Mouse (Mus musculus): Measurements from ENCODE around the gene Drg2.
"Not testable (repeated sequence)": the region's sequence is repeated elsewhere in the genome, so short reads cannot be mapped to it uniquely, and the experiment has no call there.

Gene Drg2

DNA sequence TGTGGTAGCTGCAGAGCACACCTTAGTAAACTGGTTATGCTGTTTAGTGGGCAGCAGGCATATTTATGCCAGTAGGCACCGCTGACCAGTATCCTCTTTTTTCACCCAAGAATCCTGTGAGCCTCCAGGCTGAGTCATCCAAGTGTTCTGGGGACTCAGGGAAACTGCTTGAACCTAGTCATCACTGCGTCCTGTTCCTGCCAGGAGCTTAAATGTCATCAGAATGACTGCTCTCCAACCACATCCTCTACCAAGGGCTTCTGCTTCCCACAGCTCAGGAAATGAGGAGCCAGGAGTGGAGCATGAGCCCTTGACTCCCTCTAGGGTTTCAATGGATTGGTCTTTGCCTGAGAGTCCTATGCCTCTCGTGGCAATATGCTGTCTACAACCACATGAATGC lies 17.8 kb upstream of the Drg2 start:
- no peaks in the 10 kb centered on the region for H3K27me3 ChIP-seq (ENCODE audit: control insufficient read depth, insufficient read depth, low read length, poor library complexity, severe bottlenecking)
- DNase-seq (ENCODE audit: low read depth, low spot score) = no peak
- H3K36me3 ChIP-seq (ENCODE audit: control insufficient read depth, insufficient read depth, low read length, poor library complexity, severe bottlenecking) = peaks cover 10% of the 10 kb centered on the region; the same call in 1 of the 2 replicates

DNA sequence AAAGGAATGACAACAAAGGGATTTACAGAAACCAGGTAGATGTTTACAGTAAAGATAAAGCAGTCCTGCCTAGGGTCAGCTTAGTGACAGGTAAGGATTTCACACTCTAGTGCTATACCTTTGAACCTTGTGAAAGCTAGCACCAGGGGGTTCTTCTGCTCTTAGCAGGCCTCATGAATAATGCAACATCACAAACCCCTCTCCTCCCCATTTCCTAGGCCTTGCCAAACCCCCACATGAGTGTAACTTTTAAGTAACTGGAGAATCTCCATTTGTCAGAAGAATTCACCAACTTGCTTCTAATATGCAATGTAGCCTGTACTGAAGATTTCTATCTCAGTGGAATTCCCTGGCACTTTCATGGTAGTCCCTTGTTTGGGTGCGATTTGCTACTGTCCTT lies 14.8 kb upstream of the Drg2 start:
- not testable (repeated sequence) for DNase-seq (ENCODE audit: low read depth, low spot score); H3K36me3 ChIP-seq (ENCODE audit: control insufficient read depth, insufficient read depth, low read length, poor library complexity, severe bottlenecking); H3K27me3 ChIP-seq (ENCODE audit: control insufficient read depth, insufficient read depth, low read length, poor library complexity, severe bottlenecking)

DNA sequence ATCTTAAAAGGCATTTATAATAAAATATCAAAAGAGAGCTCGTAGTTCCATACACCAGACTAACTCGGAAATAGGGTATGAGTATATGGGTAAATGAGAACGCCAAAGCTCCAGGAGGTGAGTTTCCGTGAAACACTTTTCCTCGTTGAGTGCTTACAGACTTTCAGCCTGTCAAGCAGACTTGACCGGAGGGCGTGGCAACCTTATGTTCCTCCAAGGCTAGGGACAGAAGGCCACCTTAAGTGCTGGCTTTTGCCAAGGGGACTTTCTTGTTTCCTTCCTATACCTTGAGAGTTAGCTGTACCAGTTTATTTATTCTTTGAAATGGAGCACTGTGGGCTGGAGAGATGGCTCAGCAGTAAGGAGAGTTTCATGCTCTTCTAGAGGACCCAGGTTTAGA lies 14.2 kb upstream of the Drg2 start:
- Histone ChIP-seq H3K36me3 (ENCODE audit: control insufficient read depth, insufficient read depth, low read length, poor library complexity, severe bottlenecking) (peaks cover 9% of the 10 kb centered on the region; the same call in 1 of the 2 replicates), H3K27me3 (ENCODE audit: control insufficient read depth, insufficient read depth, low read length, poor library complexity, severe bottlenecking) (no peaks in the 10 kb centered on the region)
- no peak for DNase-seq (ENCODE audit: low read depth, low spot score)

DNA sequence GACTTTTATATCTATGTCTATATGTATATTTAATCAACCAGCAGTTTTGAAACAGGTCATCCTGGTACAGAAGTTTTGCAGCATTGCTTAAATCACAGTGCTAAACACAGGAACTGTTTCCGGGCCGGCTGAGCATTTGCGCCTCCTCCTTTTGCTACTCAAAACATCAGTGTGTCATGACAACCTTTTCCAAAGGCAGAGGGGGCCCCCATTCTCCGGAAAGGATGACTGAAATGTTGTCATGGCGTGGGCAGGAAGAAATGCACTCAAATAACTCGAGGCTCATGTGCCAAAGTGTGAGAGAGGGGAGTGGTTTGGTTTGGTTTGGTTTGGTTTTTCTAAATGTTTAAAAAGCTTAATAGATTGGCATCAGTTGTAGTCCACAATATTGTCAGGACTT lies 11.5 kb upstream of the Drg2 start:
- no peak for DNase-seq (ENCODE audit: low read depth, low spot score)

DNA sequence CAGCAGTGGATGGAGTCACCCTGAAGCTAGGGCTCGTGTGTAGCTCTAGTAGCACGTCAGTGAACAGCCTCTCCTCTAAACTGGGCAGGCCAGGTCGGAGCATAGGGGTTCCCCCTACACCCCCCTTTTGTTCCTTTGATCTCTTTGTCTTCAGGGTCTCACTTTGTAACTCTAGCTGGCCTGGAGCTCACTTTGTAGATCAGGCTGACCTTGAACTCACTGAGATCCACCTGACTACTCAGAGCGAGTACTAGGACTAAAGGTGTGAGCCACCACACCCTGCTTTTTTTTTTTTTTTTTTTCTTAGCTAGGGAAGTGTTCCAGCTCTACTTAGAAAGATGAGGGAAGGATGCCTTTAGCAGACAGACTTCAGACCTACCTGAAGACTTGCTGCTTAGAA lies 10.4 kb upstream of the Drg2 start:
- no peak for DNase-seq (ENCODE audit: low read depth, low spot score)
- H3K27me3 ChIP-seq (ENCODE audit: control insufficient read depth, insufficient read depth, low read length, poor library complexity, severe bottlenecking) = no peaks in the 10 kb centered on the region
- peaks cover 2% of the 10 kb centered on the region; the same call in 1 of the 2 replicates for H3K36me3 ChIP-seq (ENCODE audit: control insufficient read depth, insufficient read depth, low read length, poor library complexity, severe bottlenecking)

More for the DNA sequence above, 11.5 kb upstream of the Drg2 start:
- no peaks in the 10 kb centered on the region for H3K27me3 ChIP-seq (ENCODE audit: control insufficient read depth, insufficient read depth, low read length, poor library complexity, severe bottlenecking)
- H3K36me3 ChIP-seq (ENCODE audit: control insufficient read depth, insufficient read depth, low read length, poor library complexity, severe bottlenecking) = peaks cover 3% of the 10 kb centered on the region; the same call in 1 of the 2 replicates

DNA sequence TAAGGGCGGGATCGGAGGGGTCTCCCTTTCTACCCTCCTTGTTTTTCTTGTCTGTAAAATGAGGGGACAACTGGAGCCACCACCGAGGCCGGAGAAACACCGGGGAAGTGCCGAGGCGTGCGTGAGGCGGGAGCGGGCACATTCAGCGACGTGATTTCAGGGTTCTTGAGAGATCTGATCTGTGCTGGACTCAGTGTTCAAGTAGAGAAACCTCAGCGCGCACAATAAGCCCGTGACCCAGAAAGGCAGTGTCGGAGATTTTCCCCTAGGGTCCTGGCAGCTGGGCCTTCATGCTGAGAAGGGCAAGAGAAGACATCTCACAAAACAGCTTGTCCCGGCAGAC lies 325 bp downstream of the Drg2 start:
- Histone ChIP-seq H3K36me3 (ENCODE audit: control insufficient read depth, insufficient read depth, low read length, poor library complexity, severe bottlenecking) (peaks cover 6% of the 10 kb centered on the region; the same call in 1 of the 2 replicates), H3K27me3 (ENCODE audit: control insufficient read depth, insufficient read depth, low read length, poor library complexity, severe bottlenecking) (no peaks in the 10 kb centered on the region; the same call in 1 of the 2 replicates)
- DNase-seq (ENCODE audit: low read depth, low spot score) = no peak

DNA sequence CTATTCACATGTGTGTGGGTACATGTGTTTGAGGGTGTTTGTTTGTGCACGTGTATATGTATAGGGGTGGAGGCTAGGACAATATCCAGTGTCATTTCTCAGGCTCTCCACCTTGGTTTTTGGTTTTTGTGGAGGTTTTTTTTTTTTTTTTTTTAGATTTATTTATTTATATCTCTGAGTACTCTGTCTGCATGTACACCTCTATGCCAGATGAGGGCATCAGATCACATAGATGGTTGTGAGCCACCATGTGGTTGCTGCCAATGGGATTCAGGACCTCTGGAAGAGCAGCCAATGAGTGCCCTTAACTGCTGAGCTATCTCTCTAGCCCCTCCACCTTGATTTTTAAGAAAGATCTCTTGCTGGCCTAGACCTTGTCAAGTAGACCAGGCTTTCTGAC lies 3.6 kb downstream of the Drg2 start:
- H3K36me3 ChIP-seq (ENCODE audit: control insufficient read depth, insufficient read depth, low read length, poor library complexity, severe bottlenecking) = peaks cover 12% of the 10 kb centered on the region; the same call in 1 of the 2 replicates
- DNase-seq (ENCODE audit: low read depth, low spot score) = no peak
- H3K27me3 ChIP-seq (ENCODE audit: control insufficient read depth, insufficient read depth, low read length, poor library complexity, severe bottlenecking) = no peaks in the 10 kb centered on the region

DNA sequence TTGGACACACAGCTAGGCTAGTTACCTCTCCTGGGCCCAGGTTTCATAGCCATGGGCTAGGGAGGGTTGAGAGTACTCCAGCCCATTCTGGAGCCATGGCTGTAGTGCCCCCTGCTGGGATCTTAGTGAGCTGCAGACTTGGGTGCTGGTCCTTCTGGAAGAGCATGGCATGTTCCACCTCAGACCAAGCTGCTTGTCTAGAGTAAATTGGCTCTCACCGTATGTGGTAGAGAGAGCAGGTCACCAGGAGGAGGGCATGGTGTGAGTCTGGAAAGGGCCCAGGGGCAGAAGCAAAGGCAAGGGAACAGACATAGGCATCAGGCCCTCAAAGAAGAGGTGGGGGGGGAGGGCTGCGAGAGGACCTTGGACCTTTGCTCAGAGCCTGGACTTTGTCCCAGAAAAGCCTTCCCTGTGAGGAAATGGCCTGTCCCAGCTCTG lies 11.6 kb downstream of the Drg2 start:
- no peaks in the 10 kb centered on the region for H3K27me3 ChIP-seq (ENCODE audit: control insufficient read depth, insufficient read depth, low read length, poor library complexity, severe bottlenecking)
- DNase-seq (ENCODE audit: low read depth, low spot score) = peak; percentile 57
- H3K36me3 ChIP-seq (ENCODE audit: control insufficient read depth, insufficient read depth, low read length, poor library complexity, severe bottlenecking) = peaks cover 13% of the 10 kb centered on the region

DNA sequence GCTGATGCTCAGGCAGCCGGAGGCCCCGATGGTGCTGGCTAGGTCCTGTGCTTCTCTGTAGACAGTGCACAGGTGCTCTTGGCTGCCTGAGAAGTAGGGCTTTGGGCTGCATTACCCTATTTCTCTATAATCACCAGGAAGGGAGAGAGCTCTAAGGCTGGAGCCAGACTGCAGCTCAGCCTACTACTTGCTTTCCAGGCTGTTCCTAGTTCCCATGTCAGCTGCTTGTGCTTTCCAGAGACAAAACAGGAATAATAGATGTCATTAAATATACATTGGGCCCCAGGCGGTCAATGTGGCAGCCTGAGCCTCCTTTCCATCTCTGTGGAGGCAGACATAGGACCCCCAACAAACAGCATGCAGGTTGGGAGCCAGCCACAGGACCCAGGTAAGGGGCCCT lies 14.6 kb downstream of the Drg2 start, which contains the start of gene Myo15:
Myo15 (plus strand) TSS at position 301 of the 400 bp plus-strand sequence.
- peaks cover 8% of the 10 kb centered on the region for H3K36me3 ChIP-seq (ENCODE audit: control insufficient read depth, insufficient read depth, low read length, poor library complexity, severe bottlenecking)
- DNase-seq (ENCODE audit: low read depth, low spot score) = no peak
- H3K27me3 ChIP-seq (ENCODE audit: control insufficient read depth, insufficient read depth, low read length, poor library complexity, severe bottlenecking) = no peaks in the 10 kb centered on the region

DNA sequence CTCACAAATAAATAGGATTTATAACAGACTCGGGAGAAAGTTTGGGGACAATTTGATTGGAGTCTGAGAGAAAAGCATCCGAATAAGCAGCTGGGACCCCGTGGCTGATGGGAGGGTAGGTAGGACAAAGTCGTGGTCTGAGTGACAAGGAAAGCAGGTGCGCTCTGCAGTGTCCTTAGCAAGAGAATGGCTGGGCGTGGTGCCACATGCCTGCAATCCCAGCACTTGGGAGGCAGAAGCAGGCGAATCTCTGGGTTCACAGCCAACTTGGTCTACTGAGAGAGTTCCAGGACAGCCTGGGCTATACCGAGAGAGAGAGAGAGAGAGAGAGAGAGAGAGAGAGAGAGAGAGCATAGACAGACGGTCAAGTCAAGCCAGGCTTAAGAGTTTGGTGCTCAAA lies 16.4 kb downstream of the Drg2 start:
- Histone ChIP-seq H3K36me3 (ENCODE audit: control insufficient read depth, insufficient read depth, low read length, poor library complexity, severe bottlenecking) (peaks cover 7% of the 10 kb centered on the region), H3K27me3 (ENCODE audit: control insufficient read depth, insufficient read depth, low read length, poor library complexity, severe bottlenecking) (no peaks in the 10 kb centered on the region)
- no peak for DNase-seq (ENCODE audit: low read depth, low spot score)

DNA sequence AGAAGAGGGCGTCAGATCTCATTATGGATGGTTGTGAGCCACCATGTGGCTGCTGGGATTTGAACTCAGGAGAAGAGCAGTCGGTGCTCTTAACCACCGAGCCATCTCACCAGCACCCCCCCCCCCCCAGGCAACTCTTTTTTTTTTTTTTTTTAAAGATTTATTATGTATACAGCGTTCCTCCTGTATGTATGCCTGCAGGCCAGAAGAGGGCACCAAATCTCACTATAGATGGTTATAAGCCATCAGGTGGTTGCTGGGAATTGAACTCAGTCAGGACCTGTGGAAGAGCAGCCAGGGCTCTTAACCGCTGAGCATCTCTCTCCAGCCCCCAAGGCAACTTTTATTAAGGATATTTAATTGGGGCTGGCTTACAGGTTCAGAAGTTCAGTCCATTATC lies 20.1 kb downstream of the Drg2 start:
- no peak for DNase-seq (ENCODE audit: low read depth, low spot score)
- Histone ChIP-seq H3K27me3 (ENCODE audit: control insufficient read depth, insufficient read depth, low read length, poor library complexity, severe bottlenecking) (no peaks in the 10 kb centered on the region), H3K36me3 (ENCODE audit: control insufficient read depth, insufficient read depth, low read length, poor library complexity, severe bottlenecking) (no peaks in the 10 kb centered on the region)

DNA sequence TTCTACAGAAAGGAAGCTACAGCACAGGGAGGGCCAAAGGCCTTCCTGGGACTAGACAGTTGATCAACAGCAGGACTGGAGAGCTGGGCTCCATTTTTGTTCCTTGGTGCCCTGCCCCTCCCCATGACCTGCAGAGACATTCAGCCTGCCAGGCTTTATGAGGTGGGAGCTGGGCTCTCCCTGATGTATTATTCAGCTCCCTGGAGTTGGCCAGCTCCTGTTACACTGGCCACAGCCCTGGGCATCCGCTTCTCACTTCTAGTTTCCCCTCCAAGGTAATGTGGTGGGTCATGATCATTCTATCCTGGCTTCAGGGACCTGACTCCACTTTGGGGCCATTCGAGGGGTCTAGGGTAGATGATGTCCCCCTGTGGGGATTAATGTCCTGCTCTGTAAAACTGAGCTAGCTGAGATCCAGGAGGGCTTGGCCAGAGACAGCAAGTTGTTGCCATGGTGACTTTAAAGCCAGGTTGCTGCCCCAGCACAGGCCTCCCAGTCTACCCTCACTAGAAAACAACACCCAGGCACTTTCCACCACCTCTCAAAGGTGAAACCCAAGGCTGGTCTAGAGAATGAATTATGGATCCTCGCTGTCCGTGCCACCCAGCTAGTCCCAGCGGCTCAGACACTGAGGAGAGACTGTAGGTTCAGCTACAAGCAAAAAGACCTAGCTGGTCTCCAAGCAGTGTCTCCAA lies 21.4 kb downstream of the Drg2 start:
- no peaks in the 10 kb centered on the region for H3K36me3 ChIP-seq (ENCODE audit: control insufficient read depth, insufficient read depth, low read length, poor library complexity, severe bottlenecking)
- no peak for DNase-seq (ENCODE audit: low read depth, low spot score)
- no peaks in the 10 kb centered on the region for H3K27me3 ChIP-seq (ENCODE audit: control insufficient read depth, insufficient read depth, low read length, poor library complexity, severe bottlenecking)

DNA sequence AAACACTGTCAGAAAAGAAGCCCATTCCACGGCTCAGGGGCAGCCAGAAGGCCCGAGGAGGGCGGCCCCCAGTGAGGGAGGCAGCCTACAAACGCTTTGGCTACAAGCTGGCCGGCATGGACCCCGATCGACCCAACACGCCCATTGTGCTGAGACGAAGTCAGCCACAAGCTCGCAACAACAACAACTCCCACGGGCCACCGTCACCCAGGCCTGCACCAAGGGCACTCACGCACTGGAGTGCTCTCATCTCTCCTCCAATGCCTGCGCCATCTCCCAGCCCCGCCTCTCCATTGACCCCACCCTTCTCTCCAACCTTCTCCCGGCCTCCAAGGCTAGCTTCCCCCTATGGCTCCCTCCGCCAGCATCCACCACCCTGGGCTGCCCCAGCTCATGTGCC lies 23.7 kb downstream of the Drg2 start:
- DNase-seq (ENCODE audit: low read depth, low spot score) = no peak
- H3K27me3 ChIP-seq (ENCODE audit: control insufficient read depth, insufficient read depth, low read length, poor library complexity, severe bottlenecking) = no peaks in the 10 kb centered on the region
- no peaks in the 10 kb centered on the region for H3K36me3 ChIP-seq (ENCODE audit: control insufficient read depth, insufficient read depth, low read length, poor library complexity, severe bottlenecking)

DNA sequence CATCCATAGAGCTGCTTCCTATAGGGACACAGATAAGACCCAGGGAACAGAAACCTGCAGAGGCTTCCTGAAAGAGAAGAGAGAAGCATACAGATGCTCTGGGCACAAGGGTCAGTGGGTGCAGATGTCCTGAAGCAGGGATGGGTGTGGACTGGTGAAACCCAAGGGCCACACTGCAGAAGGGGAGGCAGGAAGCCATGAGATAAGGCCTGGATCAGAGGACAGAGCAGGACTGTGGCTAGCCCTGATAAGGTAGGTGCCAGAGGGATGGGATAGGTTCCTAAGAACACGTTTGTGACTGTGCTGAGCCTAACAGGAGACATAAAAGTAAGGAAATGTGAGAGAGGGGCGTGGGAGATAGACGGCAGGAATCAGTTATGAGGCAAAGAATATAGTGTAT lies 31.9 kb downstream of the Drg2 start:
- Histone ChIP-seq H3K27me3 (ENCODE audit: control insufficient read depth, insufficient read depth, low read length, poor library complexity, severe bottlenecking) (no peaks in the 10 kb centered on the region), H3K36me3 (ENCODE audit: control insufficient read depth, insufficient read depth, low read length, poor library complexity, severe bottlenecking) (no peaks in the 10 kb centered on the region)
- DNase-seq (ENCODE audit: low read depth, low spot score) = no peak

DNA sequence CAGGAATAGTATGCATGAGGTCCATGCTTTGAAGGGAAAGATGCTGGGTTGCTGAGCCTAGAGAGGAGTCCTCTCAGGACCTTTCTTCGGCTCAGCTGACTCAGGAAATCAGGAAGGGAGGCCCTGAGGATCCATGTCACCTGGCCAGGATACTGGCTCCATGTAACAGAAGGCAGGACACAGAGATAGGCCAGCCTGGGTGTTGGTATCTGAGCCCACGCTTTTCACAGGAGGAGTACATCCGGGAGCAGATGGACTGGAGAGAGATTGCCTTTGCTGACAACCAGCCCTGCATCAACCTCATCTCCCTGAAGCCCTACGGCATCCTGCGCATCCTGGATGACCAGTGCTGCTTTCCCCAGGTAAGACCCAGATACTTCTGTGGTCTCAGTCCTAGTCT lies 38.3 kb downstream of the Drg2 start:
- no peak for DNase-seq (ENCODE audit: low read depth, low spot score)
- Histone ChIP-seq H3K27me3 (ENCODE audit: control insufficient read depth, insufficient read depth, low read length, poor library complexity, severe bottlenecking) (no peaks in the 10 kb centered on the region), H3K36me3 (ENCODE audit: control insufficient read depth, insufficient read depth, low read length, poor library complexity, severe bottlenecking) (no peaks in the 10 kb centered on the region)

DNA sequence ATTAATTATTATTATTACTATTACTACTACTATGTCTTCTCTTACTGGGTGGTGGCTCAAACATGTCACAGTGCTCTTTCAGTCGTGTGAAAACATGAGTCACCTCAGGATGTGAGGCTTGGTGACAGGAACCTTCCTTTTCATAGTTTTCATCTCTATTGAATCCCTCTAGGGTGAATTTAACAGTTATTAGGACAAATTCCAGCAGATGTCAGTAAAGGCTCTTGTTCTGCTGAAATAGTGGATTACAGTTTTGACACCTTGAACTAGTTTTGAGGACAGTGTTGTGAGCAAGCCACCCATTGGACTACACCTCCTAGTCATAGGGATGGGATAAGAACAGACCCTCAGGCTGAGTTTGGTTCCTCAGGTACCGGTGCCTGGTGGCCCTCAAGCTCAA lies 41.3 kb downstream of the Drg2 start:
- no peaks in the 10 kb centered on the region for H3K27me3 ChIP-seq (ENCODE audit: control insufficient read depth, insufficient read depth, low read length, poor library complexity, severe bottlenecking)
- no peaks in the 10 kb centered on the region for H3K36me3 ChIP-seq (ENCODE audit: control insufficient read depth, insufficient read depth, low read length, poor library complexity, severe bottlenecking)
- DNase-seq (ENCODE audit: low read depth, low spot score) = no peak

Data from splenic B cell, adult 2 months (primary cell).